Mouse (Mus musculus): ENCODE results near the gene Gna11. TPM values are rescaled to one million over a fixed set of nuclear protein-coding genes. Genes with fewer than 3 reads are reported as not detected.

The Gna11 gene
- polyA plus RNA-seq, 1 experiment, result 33.8 TPM

- TF ChIP-seq CTCF (IDR thresholded peaks at IDR 0.05; ENCODE audit: extremely low read depth, insufficient read depth, insufficient read length, insufficient replicate concordance) (no peak), POLR2A (IDR thresholded peaks at IDR 0.05; ENCODE audit: low read depth, low read length) (no peak)
- Histone ChIP-seq H3K27me3 (ENCODE audit: control insufficient read depth, insufficient read depth, low read length) (no peaks in the 10 kb centered on the region), H3K36me3 (ENCODE audit: control insufficient read depth, insufficient read depth, low read length) (peaks cover 2% of the 10 kb centered on the region; the same call in 1 of the 2 replicates), H3K4me3 (ENCODE audit: extremely low read depth, insufficient read depth, insufficient read length) (no peak overlapping the region), H3K27ac (ENCODE audit: insufficient read depth, low read length) (no peak overlapping the region), H3K4me1 (ENCODE audit: control insufficient read depth, insufficient read depth, insufficient read length) (no peaks in the 10 kb centered on the region)
- WGBS, result 73% methylated on average over 14 of the region's 14 CpGs
- DNase-seq (ENCODE audit: low read depth in 1 of 2, low spot score in 2 of 2), result no peak
These were observed 34.7 kb downstream of the Gna11 start for GRCm38 (mm10) chr10:81510246-81510810.

- Histone ChIP-seq H3K27ac (ENCODE audit: insufficient read depth, low read length) (peak overlapping the region; percentile 39), H3K27me3 (ENCODE audit: control insufficient read depth, insufficient read depth, low read length) (no peaks in the 10 kb centered on the region), H3K4me3 (ENCODE audit: extremely low read depth, insufficient read depth, insufficient read length) (no peak overlapping the region), H3K36me3 (ENCODE audit: control insufficient read depth, insufficient read depth, low read length) (no peaks in the 10 kb centered on the region), H3K4me1 (ENCODE audit: control insufficient read depth, insufficient read depth, insufficient read length) (peaks cover under 1% of the 10 kb centered on the region; the same call in 1 of the 2 replicates)
- DNase-seq (ENCODE audit: low read depth in 1 of 2, low spot score in 2 of 2), result peak in 1 of 2 experiments; percentile 47
- 76% methylated on average over 13 of the region's 13 CpGs for WGBS
- TF ChIP-seq POLR2A (IDR thresholded peaks at IDR 0.05; ENCODE audit: low read depth, low read length), result no peak
- TF ChIP-seq CTCF (IDR thresholded peaks at IDR 0.05; ENCODE audit: extremely low read depth, insufficient read depth, insufficient read length, insufficient replicate concordance), result no peak
These were observed 37.1 kb downstream of the Gna11 start for GRCm38 (mm10) chr10:81507691-81508489.

GRCm38 (mm10) chr10:81507095-81507494, 37.9 kb downstream of the Gna11 start:
- DNase-seq (ENCODE audit: low read depth in 1 of 2, low spot score in 2 of 2), result no peak
- Histone ChIP-seq H3K4me1 (ENCODE audit: control insufficient read depth, insufficient read depth, insufficient read length) (peaks cover 3% of the 10 kb centered on the region), H3K36me3 (ENCODE audit: control insufficient read depth, insufficient read depth, low read length) (no peaks in the 10 kb centered on the region), H3K27ac (ENCODE audit: insufficient read depth, low read length) (no peak overlapping the region), H3K27me3 (ENCODE audit: control insufficient read depth, insufficient read depth, low read length) (no peaks in the 10 kb centered on the region), H3K4me3 (ENCODE audit: extremely low read depth, insufficient read depth, insufficient read length) (no peak overlapping the region)
- WGBS, result 86% methylated on average over 6 of the region's 6 CpGs
- no peak for TF ChIP-seq POLR2A (IDR thresholded peaks at IDR 0.05; ENCODE audit: low read depth, low read length)
- no peak for TF ChIP-seq CTCF (IDR thresholded peaks at IDR 0.05; ENCODE audit: extremely low read depth, insufficient read depth, insufficient read length, insufficient replicate concordance)

DNA sequence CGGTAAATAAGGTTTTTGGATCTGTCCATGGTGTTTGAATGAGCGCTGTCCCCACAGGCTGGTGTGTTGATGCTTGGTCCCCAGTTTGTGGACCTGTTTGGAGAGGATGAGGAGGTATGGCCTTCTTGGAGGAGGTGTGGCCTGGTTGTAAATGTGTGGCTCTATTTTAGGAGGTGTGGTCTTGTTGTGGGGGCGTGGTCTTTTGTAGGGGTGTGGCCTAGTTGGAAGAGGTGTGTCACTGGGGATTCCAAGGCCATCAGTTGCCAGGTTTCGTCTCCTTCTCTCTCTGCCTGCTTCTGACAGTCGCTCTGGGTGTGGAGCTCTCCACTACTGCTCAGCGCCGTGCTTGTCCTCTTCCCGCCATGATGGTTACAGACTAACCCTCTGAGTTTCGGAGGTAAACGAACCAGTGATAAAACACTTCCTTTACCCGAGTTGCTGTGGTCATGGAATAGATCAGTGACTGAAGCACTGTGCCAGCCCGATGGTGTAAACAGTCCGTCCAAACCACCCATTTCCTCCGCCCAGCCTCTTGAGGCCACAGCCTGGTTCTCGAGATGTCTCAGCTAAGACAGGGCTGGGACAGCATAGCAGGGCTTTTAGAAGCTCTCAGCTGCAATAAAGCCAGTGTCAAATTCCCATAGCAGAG, 39.9 kb downstream of the Gna11 start:
- H3K4me1 ChIP-seq (ENCODE audit: control insufficient read depth, insufficient read depth, insufficient read length), result peaks cover 5% of the 10 kb centered on the region
- no peak for DNase-seq (ENCODE audit: low read depth in 1 of 2, low spot score in 2 of 2)
- H3K4me3 ChIP-seq (ENCODE audit: extremely low read depth, insufficient read depth, insufficient read length), result no peak overlapping the region
- TF ChIP-seq POLR2A (IDR thresholded peaks at IDR 0.05; ENCODE audit: low read depth, low read length) (no peak), CTCF (IDR thresholded peaks at IDR 0.05; ENCODE audit: extremely low read depth, insufficient read depth, insufficient read length, insufficient replicate concordance) (no peak)
- no peaks in the 10 kb centered on the region for H3K36me3 ChIP-seq (ENCODE audit: control insufficient read depth, insufficient read depth, low read length)
- no peaks in the 10 kb centered on the region for H3K27me3 ChIP-seq (ENCODE audit: control insufficient read depth, insufficient read depth, low read length)
- 82% methylated on average over 15 of the region's 15 CpGs for WGBS
- H3K27ac ChIP-seq (ENCODE audit: insufficient read depth, low read length), result no peak overlapping the region

GRCm38 (mm10) chr10:81502658-81503057, 42.3 kb downstream of the Gna11 start:
- H3K4me1 ChIP-seq (ENCODE audit: control insufficient read depth, insufficient read depth, insufficient read length), result peaks cover 8% of the 10 kb centered on the region
- TF ChIP-seq CTCF (IDR thresholded peaks at IDR 0.05; ENCODE audit: extremely low read depth, insufficient read depth, insufficient read length, insufficient replicate concordance) (peak; percentile 98), POLR2A (IDR thresholded peaks at IDR 0.05; ENCODE audit: low read depth, low read length) (no peak)
- H3K36me3 ChIP-seq (ENCODE audit: control insufficient read depth, insufficient read depth, low read length), result no peaks in the 10 kb centered on the region
- WGBS, result 20% methylated on average over 36 of the region's 36 CpGs
- peak; percentile 46 to 88 for DNase-seq (ENCODE audit: low read depth in 1 of 2, low spot score in 2 of 2)
- H3K27me3 ChIP-seq (ENCODE audit: control insufficient read depth, insufficient read depth, low read length), result no peaks in the 10 kb centered on the region
- no peak overlapping the region for H3K4me3 ChIP-seq (ENCODE audit: extremely low read depth, insufficient read depth, insufficient read length)
- H3K27ac ChIP-seq (ENCODE audit: insufficient read depth, low read length), result no peak overlapping the region

DNA sequence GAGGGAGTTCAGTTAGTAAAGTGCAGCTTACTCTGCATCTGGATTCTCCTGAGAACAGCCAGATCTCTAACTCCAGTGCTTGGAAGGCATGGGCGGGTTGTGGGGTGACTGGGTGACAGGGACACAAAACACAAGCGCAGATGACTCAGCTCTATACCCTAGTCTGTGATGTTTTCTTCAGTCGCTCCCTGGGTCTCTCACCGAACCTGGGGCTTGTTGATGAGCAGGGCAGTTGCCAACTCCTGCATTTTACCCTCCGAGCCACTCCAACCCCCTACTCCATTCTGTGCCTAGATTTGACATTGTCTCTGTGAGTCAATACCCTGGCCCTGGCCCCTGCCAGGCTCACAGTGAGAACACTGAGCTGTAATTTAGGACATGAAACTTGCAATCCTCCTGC, 43.1 kb downstream of the Gna11 start:
- H3K27me3 ChIP-seq (ENCODE audit: control insufficient read depth, insufficient read depth, low read length), result no peaks in the 10 kb centered on the region
- H3K36me3 ChIP-seq (ENCODE audit: control insufficient read depth, insufficient read depth, low read length), result no peaks in the 10 kb centered on the region
- no peak overlapping the region for H3K4me3 ChIP-seq (ENCODE audit: extremely low read depth, insufficient read depth, insufficient read length)
- H3K4me1 ChIP-seq (ENCODE audit: control insufficient read depth, insufficient read depth, insufficient read length), result peaks cover 8% of the 10 kb centered on the region
- no peak for TF ChIP-seq CTCF (IDR thresholded peaks at IDR 0.05; ENCODE audit: extremely low read depth, insufficient read depth, insufficient read length, insufficient replicate concordance)
- no peak for TF ChIP-seq POLR2A (IDR thresholded peaks at IDR 0.05; ENCODE audit: low read depth, low read length)
- no peak overlapping the region for H3K27ac ChIP-seq (ENCODE audit: insufficient read depth, low read length)
- no peak for DNase-seq (ENCODE audit: low read depth in 1 of 2, low spot score in 2 of 2)
- WGBS, result 85% methylated on average over 5 of the region's 5 CpGs
